Mouse (Mus musculus) mature B cell (primary cell): Measurements from ENCODE around the gene Carmil2.

ENCODE experiments used
- in situ Hi-C: fragments of 300-500 bp; cut with MboI; formaldehyde crosslinking; loops from 2 replicates; pipeline ENCODE4 v1.14.3; 2019

Gene Carmil2

DNA sequence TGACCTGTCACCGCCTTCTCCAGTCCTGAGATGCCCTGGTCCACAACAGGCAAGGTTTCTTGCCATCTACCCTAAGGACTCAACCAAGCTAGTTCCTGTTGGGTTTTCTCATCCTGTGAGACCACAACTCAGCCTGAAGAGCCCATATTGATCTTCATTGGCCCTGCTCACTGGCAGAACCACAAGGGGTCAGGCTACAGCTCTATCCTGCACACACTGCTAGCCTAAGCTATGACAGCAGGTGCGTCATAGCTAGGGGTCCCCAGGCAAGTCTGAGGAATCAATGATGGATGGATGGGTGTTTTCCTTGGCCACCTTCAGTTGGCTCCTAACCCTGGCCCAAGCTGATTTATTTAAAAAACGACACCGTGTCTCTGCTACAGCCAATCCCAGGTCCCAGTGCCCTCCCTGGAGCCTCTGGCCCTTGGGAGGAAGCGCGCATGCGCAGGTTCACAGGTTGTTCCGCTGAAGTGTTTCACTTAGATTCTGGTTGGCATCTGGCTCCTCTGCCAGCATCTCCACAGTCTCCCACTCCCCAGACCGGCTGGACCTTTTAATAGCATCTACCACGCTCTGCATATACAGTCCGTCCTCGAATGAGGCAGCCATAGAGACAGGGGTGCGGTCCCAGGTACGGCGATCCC lies 30.4 kb downstream of the Carmil2 start:
- in situ Hi-C loops = loop anchor here (25.0 kb wide), 1 partner anchor 221 kb away; the partner anchor contains the start of genes Ctrl, Lcat and Psmb10

DNA sequence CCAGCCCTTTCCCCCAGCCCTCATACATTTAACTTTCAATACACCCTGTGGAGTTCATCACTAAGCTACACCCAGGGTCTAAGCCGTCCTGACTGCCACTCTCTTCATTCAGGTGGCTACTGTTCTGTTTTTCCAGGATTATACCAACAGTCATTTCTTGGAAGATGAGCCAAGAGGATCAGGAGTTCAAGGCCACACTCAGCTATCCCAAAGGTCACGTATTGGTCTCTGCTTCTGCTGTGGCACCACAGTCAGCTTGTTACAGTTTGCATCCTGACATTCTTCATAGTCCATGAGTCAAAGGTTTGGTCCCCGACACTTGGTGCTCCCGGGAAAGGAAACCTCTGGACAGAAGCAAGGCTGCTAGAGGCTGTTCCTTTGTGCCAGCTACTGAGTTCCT lies 33.6 kb downstream of the Carmil2 start:
- in situ Hi-C loops = loop anchor here (25.0 kb wide), 1 partner anchor 218 kb away; the partner anchor contains the start of genes Ctrl, Lcat and Psmb10

DNA sequence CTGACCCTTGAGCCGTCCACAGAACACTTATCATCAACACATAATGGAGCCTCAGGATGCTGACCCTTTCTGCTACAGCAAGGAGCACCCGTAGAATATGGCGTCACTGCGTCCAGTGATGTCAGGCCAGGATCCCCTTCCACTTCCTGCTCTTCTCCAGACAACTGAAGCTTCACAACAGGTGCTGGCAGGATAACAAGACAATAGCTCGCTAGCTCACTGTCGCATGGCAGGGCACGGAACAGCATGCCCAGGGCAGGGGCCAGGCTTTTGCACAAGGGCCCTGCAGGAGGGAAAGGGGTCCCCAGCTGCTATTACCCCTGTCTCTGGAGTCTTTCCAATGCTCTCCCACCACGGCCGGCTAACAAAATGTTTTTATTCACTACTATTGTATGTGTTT lies 36.8 kb downstream of the Carmil2 start:
- in situ Hi-C loops = loop anchor here (25.0 kb wide), 1 partner anchor 214 kb away; the partner anchor contains the start of genes Ctrl, Lcat and Psmb10

DNA sequence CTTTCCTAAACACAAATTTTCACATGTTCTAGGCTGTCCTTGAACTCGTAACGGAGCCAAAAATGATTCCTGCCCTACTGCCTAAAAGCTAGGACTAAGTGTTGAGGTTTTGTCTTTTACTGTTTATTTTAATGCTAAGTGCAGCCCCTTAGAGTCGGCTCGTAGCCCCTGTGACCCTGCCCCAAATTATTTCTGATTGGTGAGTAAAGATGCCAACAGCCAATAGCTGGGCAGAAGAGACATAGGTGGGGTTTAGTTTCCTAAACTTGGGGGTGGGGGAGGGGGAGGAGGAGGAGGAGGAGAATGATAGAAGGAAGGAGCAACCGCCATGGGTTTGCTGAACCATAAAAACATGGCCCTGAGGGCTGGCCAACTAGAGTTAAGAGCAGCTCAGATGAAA lies 39.7 kb downstream of the Carmil2 start:
- in situ Hi-C loops = no loop called here

GRCm38 (mm10) chr8:105727397-105728124 lies 41.5 kb downstream of the Carmil2 start:
- in situ Hi-C loops = no loop called here

DNA sequence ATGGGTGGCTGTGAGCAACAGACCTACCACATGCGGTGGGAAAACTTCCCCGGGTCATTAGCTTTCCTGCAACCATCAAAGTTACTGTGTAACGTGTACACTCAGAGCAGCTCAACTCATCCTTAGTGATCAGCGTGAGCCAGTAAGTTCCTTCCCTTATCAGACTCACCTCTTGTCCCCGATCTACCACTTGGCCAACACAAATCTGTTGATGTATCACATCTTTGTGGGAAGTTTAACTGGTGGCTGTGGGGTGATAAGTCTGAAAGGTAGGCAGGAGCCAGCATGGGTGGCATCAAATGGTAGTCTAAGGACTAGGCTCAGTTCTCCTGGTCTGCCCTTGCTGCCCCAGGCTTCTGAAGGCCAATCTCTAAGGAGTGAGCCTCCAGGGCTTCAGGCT lies 46.1 kb downstream of the Carmil2 start:
- in situ Hi-C loops = no loop called here

GRCm38 (mm10) chr8:105739216-105739615 lies 53.1 kb downstream of the Carmil2 start:
- in situ Hi-C loops = no loop called here

DNA sequence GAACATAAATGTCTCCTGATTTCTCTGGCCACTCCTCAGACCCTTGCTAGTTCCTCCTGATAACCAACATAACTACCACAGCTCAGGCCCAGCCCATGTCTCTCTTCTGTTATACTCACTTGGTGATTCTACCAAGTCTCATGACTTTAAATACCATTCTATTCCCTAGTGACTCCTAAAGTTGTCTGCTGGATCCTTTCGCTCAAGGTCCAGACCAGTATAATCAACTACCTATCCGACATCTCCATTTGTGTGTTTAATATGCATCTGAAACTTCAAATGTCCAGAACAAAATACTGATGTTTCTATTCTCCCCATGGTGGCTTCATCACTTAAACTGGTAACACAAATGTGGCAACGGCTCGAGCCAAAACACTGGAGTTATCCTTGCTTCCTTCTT lies 57.2 kb downstream of the Carmil2 start:
- in situ Hi-C loops = no loop called here
